Mouse (Mus musculus) ES-Bruce4 (cell line): ENCODE results near the gene Mn1.

ENCODE experiments used
- CTCF ChIP-seq: IDR thresholded peaks from one replicate; pipeline ENCODE4 v1.8.1; 2011; ENCODE audit warnings: low read depth, low read length
- EP300 ChIP-seq: IDR thresholded peaks from 2 replicates; pipeline ENCODE4 v1.6.1; 2011; ENCODE audit warnings: low read depth, low read length; ENCODE audit not compliant: insufficient read depth

GRCm38 (mm10) chr5:111414770-111415249, 2.4 kb upstream of the Mn1 start:
- TF ChIP-seq CTCF (no peak), EP300 (no peak)
